Mouse (Mus musculus): ENCODE data around the gene Nrm. TPM values are rescaled to one million over a fixed set of nuclear protein-coding genes. Genes with fewer than 3 reads are reported as not detected.
A peak's percentile ranks its signal among the peaks of the same experiment; 100 is the strongest.

Gene Nrm
- 71.0 and 73.3 TPM in 2 replicates for polyA plus RNA-seq (2015; fragmentation: Nextera tagmentation; extraction: Ambion mirVana)

- H3K4me2 ChIP-seq = peak within 1 kb of the TSS; percentile 74
Measured at GRCm38 (mm10) chr17:35861198-35861857, at the start of gene Nrm. Gene Nrm (plus strand): TSS chr17:35861318.

DNA sequence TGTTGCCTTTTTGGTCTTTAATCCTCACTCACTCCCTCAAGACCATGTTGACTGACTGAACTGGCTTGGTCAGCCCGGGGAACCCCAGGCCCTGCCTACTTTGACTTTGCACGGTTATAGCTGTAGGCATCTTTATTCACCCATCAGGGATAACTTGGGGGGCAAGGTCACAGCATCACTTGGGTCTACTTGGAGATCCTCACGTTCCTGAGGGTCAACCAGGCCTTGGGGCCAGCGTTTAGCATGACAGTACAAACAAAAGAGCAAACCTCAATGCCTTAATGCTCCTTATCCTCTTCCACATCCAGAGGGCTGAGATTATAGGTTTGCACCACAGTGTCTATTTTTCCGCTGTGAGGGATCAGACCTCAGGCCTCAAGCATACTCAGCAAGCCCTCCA is 48.8 kb upstream of the Nrm start:
- H3K36me3 ChIP-seq = no peaks in the 10 kb centered on the region
- no peak overlapping the region for H3K4me3 ChIP-seq
- no peaks in the 10 kb centered on the region for H3K9me3 ChIP-seq
- ATAC-seq (ENCODE audit: borderline replicate concordance, extremely low read depth, low FRiP score, low TSS enrichment) = no peak
- H3K4me1 ChIP-seq = peaks cover 65% of the 10 kb centered on the region
- H3K27me3 ChIP-seq = no peaks in the 10 kb centered on the region
- no peak overlapping the region for H3K9ac ChIP-seq
- H3K27ac ChIP-seq = peak overlapping the region; percentile 93
- 66% methylated on average over 5 of the region's 5 CpGs for WGBS
- no peak overlapping the region for H3K4me2 ChIP-seq

More at GRCm38 (mm10) chr17:35861198-35861857, at the start of gene Nrm:
- Histone ChIP-seq H3K27me3 (no peaks in the 10 kb centered on the region), H3K9ac (peak within 1 kb of the TSS; percentile 73), H3K9me3 (no peaks in the 10 kb centered on the region), H3K36me3 (peaks cover 24% of the 10 kb centered on the region), H3K4me1 (peaks cover 16% of the 10 kb centered on the region), H3K4me3 (peak within 1 kb of the TSS; percentile 77), H3K27ac (peak within 1 kb of the TSS; percentile 95)
- ATAC-seq (ENCODE audit: borderline replicate concordance, extremely low read depth, low FRiP score, low TSS enrichment) = peak; percentile 90
- WGBS = under 1% methylated on average over 47 of the region's 47 CpGs

- Histone ChIP-seq H3K4me2 (no peak overlapping the region; the same call in 1 of the 2 replicates), H3K27ac (peak overlapping the region; percentile 93), H3K4me1 (peaks cover 69% of the 10 kb centered on the region), H3K27me3 (no peaks in the 10 kb centered on the region), H3K9me3 (no peaks in the 10 kb centered on the region), H3K36me3 (no peaks in the 10 kb centered on the region), H3K9ac (no peak overlapping the region), H3K4me3 (no peak overlapping the region)
- ATAC-seq (ENCODE audit: borderline replicate concordance, extremely low read depth, low FRiP score, low TSS enrichment) = no peak
- 45% methylated on average over 6 of the region's 6 CpGs for WGBS
Measured at GRCm38 (mm10) chr17:35812736-35813135, 48.4 kb upstream of the Nrm start.

- no peak overlapping the region for H3K9ac ChIP-seq
- peak; percentile 84 for ATAC-seq (ENCODE audit: borderline replicate concordance, extremely low read depth, low FRiP score, low TSS enrichment)
- peak overlapping the region; percentile 93 for H3K27ac ChIP-seq
- H3K9me3 ChIP-seq = no peaks in the 10 kb centered on the region
- WGBS = 17% methylated on average over 7 of the region's 7 CpGs
- peak overlapping the region; percentile 16; the same call in 1 of the 2 replicates for H3K4me2 ChIP-seq
- no peak overlapping the region for H3K4me3 ChIP-seq
- H3K27me3 ChIP-seq = no peaks in the 10 kb centered on the region
- H3K36me3 ChIP-seq = no peaks in the 10 kb centered on the region
- H3K4me1 ChIP-seq = peaks cover 66% of the 10 kb centered on the region
Measured at GRCm38 (mm10) chr17:35813245-35813647, 47.9 kb upstream of the Nrm start.

GRCm38 (mm10) chr17:35813653-35814052 is 47.5 kb upstream of the Nrm start:
- Histone ChIP-seq H3K27ac (peak overlapping the region; percentile 93), H3K9ac (no peak overlapping the region), H3K4me3 (no peak overlapping the region), H3K36me3 (no peaks in the 10 kb centered on the region), H3K4me2 (peak overlapping the region; percentile 16; the same call in 1 of the 2 replicates), H3K4me1 (peaks cover 66% of the 10 kb centered on the region), H3K9me3 (no peaks in the 10 kb centered on the region), H3K27me3 (no peaks in the 10 kb centered on the region)
- ATAC-seq (ENCODE audit: borderline replicate concordance, extremely low read depth, low FRiP score, low TSS enrichment) = peak; percentile 44
- WGBS = 46% methylated on average over 7 of the region's 7 CpGs

DNA sequence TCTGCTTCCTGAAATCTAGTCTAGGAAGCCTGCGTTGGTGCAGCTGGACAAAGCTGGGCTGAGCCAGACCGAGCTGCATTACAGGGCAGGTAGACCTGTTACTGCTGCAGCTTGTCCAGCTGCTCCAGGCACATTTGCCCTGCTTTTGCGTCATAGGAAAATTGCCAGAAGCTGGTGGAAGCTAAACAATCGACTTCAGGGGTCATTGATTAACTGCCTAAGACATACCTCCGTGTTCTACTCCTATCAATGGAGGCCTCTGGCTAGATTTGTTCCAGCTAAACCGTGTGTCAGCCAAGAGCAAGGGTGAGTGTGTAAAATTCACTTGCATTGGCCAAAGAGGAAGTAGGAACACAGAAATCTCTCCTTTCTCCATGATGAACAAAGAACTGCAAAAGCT is 46.4 kb upstream of the Nrm start:
- H3K9ac ChIP-seq = no peak overlapping the region
- no peak overlapping the region for H3K4me2 ChIP-seq
- peak overlapping the region; percentile 93 for H3K27ac ChIP-seq
- 49% methylated on average over 6 of the region's 6 CpGs for WGBS
- no peaks in the 10 kb centered on the region for H3K36me3 ChIP-seq
- no peaks in the 10 kb centered on the region for H3K27me3 ChIP-seq
- no peak for ATAC-seq (ENCODE audit: borderline replicate concordance, extremely low read depth, low FRiP score, low TSS enrichment)
- H3K4me1 ChIP-seq = peaks cover 66% of the 10 kb centered on the region
- no peaks in the 10 kb centered on the region for H3K9me3 ChIP-seq
- no peak overlapping the region for H3K4me3 ChIP-seq

DNA sequence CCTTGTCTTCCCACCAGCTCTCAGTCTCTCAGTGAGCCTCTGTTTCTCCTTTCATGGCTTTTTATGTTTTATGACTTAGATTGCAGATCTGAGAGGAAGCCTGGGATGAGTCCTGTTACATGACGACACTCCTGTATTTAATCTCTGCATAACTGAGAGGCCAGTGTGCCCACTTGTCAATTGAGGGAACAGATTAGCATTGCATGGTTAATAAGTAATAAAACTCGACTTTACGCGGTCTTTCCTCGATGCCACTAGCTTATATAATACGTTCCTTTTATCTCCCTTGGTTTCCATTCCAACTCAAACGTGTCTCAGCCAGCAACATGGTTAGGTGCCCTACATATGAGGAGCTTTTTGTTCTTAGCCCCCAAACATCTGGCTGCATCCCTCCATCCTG is 45.3 kb upstream of the Nrm start:
- Histone ChIP-seq H3K4me1 (peaks cover 68% of the 10 kb centered on the region), H3K27me3 (no peaks in the 10 kb centered on the region), H3K4me3 (no peak overlapping the region), H3K9me3 (no peaks in the 10 kb centered on the region), H3K9ac (no peak overlapping the region), H3K4me2 (no peak overlapping the region), H3K27ac (peak overlapping the region; percentile 55), H3K36me3 (no peaks in the 10 kb centered on the region)
- no peak for ATAC-seq (ENCODE audit: borderline replicate concordance, extremely low read depth, low FRiP score, low TSS enrichment)
- WGBS = 36% methylated on average over 7 of the region's 7 CpGs

DNA sequence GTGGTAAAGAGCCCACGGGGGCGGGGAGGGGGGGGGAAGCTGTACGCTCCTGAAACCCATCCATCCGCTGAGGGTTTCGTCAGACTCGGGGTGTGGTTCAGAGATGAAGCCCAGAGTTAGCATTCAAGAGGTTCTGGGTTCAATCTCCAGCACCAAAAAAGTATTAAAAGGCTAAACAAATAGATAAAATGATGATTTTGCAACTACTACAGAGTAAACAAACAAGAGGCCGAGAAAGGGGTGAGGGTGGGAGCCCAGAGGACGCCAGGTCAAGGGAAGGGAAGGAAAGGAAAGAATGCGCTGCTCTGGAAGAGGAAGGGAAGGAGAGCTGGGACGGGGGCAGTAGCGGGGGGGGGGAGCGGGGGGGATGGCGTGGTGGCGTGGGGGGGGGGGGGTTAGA is 44.4 kb upstream of the Nrm start:
- H3K27ac ChIP-seq = no peak overlapping the region
- no peak overlapping the region for H3K4me3 ChIP-seq
- no peaks in the 10 kb centered on the region for H3K9me3 ChIP-seq

DNA sequence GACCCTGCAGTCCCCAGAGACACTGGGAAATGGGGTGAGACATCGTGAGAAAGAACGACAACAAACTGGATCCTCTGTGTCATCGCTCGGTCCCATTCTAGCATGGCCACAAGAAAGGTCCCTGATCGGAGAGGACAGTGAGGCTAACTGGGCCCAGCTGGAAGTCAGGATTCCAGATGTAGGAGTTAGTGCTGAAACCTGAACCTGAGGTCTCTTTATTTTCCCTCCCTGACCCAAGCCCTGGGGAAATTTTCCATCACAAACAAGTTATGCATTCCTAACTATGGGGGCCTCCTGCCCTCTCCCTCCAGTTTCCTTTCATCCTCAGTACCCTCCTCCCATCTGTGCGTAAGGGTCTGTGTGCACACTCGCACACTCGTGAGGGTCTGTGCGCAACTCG is 43.9 kb upstream of the Nrm start:
- Histone ChIP-seq H3K9me3 (no peaks in the 10 kb centered on the region), H3K27ac (no peak overlapping the region), H3K36me3 (no peaks in the 10 kb centered on the region), H3K9ac (no peak overlapping the region), H3K27me3 (no peaks in the 10 kb centered on the region), H3K4me2 (no peak overlapping the region), H3K4me3 (no peak overlapping the region), H3K4me1 (peaks cover 63% of the 10 kb centered on the region)
- ATAC-seq (ENCODE audit: borderline replicate concordance, extremely low read depth, low FRiP score, low TSS enrichment) = no peak
- WGBS = 43% methylated on average over 10 of the region's 10 CpGs

More for the DNA sequence above, 44.4 kb upstream of the Nrm start:
- Histone ChIP-seq H3K9ac (no peak overlapping the region), H3K4me1 (peaks cover 64% of the 10 kb centered on the region), H3K27me3 (no peaks in the 10 kb centered on the region), H3K4me2 (no peak overlapping the region), H3K36me3 (no peaks in the 10 kb centered on the region)
- WGBS = 29% methylated on average over 7 of the region's 14 CpGs
- ATAC-seq (ENCODE audit: borderline replicate concordance, extremely low read depth, low FRiP score, low TSS enrichment) = no peak

DNA sequence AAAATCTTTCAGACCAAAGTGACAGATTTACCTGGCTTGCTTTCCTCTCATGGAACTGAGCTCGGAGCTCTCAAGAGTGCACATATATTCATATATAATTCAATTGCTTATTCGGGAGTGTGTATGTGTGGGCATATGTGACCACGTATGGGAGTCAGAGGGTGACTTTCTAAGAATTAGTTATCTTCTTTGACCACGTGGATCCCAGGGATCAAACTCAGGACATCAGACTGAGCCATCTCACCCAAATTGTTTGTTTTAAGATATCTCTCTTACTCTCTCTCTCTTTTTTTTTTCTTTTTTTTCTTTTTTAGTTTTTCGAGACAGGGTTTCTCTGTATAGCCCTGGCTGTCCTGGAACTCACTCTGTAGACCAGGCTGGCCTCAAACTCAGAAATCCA is 41.0 kb upstream of the Nrm start:
- no peaks in the 10 kb centered on the region for H3K9me3 ChIP-seq
- no peak overlapping the region for H3K4me3 ChIP-seq
- peaks cover 48% of the 10 kb centered on the region for H3K4me1 ChIP-seq
- H3K9ac ChIP-seq = no peak overlapping the region
- H3K36me3 ChIP-seq = no peaks in the 10 kb centered on the region
- no peak overlapping the region for H3K27ac ChIP-seq
- 70% methylated on average over 5 of the region's 5 CpGs for WGBS
- H3K4me2 ChIP-seq = no peak overlapping the region
- no peak for ATAC-seq (ENCODE audit: borderline replicate concordance, extremely low read depth, low FRiP score, low TSS enrichment)
- no peaks in the 10 kb centered on the region for H3K27me3 ChIP-seq

GRCm38 (mm10) chr17:35821439-35822430 is 39.4 kb upstream of the Nrm start, which contains the start of gene Ier3:
Gene Ier3 (plus strand): TSS chr17:35821684.
- under 1% methylated on average over 62 of the region's 62 CpGs for WGBS
- H3K27me3 ChIP-seq = no peaks in the 10 kb centered on the region
- peaks cover 33% of the 10 kb centered on the region for H3K4me1 ChIP-seq
- H3K9ac ChIP-seq = peak within 1 kb of the TSS; percentile 69
- peaks cover 13% of the 10 kb centered on the region for H3K36me3 ChIP-seq
- H3K4me3 ChIP-seq = peak within 1 kb of the TSS; percentile 76
- peak within 1 kb of the TSS; percentile 87 for H3K27ac ChIP-seq
- H3K4me2 ChIP-seq = peak within 1 kb of the TSS; percentile 97
- peak; percentile 60 for ATAC-seq (ENCODE audit: borderline replicate concordance, extremely low read depth, low FRiP score, low TSS enrichment)
- no peaks in the 10 kb centered on the region for H3K9me3 ChIP-seq

GRCm38 (mm10) chr17:35822564-35822963 is 38.6 kb upstream of the Nrm start:
- no peak for ATAC-seq (ENCODE audit: borderline replicate concordance, extremely low read depth, low FRiP score, low TSS enrichment)
- Histone ChIP-seq H3K9me3 (no peaks in the 10 kb centered on the region), H3K27ac (peak overlapping the region; percentile 87), H3K36me3 (peaks cover 21% of the 10 kb centered on the region), H3K27me3 (no peaks in the 10 kb centered on the region), H3K4me2 (peak overlapping the region; percentile 97), H3K4me3 (peak overlapping the region; percentile 76), H3K4me1 (peaks cover 25% of the 10 kb centered on the region), H3K9ac (peak overlapping the region; percentile 69)
- 3% methylated on average over 11 of the region's 11 CpGs for WGBS

Measured in lung, embryonic 15.5 days (tissue).